Mouse (Mus musculus): ENCODE results near the gene Bcl9. TPM values are rescaled to one million over a fixed set of nuclear protein-coding genes. Genes with fewer than 3 reads are reported as not detected.
A peak's percentile ranks its signal among the peaks of the same experiment; 100 is the strongest.

Bcl9 gene
- total RNA-seq, 2 experiments from 2014 or later, result 58.7 to 60.7 TPM

DNA sequence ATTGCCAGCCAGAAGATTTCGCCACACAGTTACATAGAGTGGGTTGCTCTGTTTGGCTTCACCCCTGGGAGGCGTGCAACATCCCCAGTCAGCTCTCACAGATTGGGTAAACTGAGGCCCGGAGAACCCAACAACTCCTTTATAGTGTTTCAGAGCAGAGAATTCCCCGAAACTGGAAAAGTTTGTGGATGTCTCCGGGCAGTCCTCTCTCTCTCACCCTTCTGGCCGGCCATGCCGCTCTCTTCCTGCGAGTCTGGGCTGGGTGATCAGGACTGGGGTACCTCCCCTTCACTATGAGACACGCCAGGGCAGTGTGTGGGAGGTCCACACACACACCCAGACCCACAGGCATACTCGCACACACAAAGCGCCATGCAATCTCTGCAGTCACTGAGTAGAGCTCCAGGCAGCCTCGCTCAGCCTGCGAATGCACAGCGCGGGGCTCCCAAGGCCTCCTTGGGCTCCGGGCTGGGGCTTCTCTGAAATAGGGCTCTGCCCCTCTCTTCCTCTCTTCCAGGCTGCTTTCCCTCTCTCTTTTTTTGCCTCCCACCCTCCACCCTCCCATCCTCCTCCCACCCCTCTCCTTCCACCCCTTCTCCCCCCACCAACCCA, 670 bp downstream of the Bcl9 start:
- peak in 1 of 2 experiments; percentile 58 for DNase-seq (ENCODE audit: low spot score in 2 of 2)

DNA sequence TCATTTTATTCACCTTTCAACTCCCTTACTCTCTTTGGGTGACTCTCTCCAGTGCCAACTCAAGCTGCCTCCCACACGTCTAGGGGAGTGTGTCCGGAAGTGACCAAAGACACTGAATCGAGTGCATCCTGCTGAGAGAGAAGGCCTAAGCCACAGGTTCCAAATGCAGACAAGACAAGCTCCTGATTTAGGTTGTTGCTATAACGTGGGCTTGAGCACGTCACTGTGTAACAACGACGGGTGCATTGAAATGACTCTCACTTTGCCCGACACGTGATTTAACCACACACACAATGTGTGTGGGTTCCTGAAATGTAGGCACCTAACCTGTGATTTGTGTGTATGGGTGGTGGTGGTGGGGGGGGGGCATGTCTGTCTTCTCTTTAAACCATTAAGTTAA, 3.4 kb downstream of the Bcl9 start:
- DNase-seq (ENCODE audit: low spot score in 2 of 2), result no peak

DNA sequence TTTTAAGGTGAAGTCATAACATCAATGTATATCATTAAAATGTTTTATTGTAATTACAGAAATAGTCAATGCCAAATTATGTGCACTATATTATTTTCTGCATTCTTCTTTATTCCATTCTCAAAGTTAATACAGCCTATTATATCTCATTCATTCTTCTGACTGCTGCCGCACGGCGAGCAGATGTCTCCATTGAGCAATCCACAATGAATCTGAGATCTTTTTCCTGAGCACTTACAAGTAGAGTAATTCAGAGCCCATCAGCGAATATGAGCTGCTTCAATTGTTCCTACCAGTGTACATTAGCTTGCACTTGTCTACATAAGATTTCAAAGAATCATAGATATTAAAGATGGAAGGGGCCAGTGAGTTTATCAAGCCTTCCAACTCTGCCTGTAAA, 12.8 kb downstream of the Bcl9 start:
- DNase-seq (ENCODE audit: low spot score in 2 of 2), result peak in 1 of 2 experiments; percentile 36

DNA sequence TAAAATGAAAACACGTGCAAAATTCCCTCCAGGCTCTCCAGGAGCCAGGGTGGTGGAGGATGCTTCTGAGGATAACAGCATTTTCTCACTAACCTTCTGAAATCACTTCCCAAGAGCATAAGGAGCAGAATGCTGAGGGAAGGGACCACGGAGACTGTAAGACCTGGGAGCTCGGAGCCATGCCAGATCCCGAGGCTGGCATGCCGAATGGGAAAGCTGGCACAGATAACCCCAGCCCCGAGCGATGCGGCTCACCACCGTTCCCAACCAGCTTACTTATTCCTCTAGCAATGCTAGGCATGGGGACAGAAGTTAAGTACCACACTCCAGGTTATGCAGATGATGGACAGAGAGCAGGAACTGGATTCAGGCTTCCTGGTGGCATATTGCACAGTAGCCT, 13.7 kb downstream of the Bcl9 start:
- no peak for DNase-seq (ENCODE audit: low spot score in 2 of 2)

DNA sequence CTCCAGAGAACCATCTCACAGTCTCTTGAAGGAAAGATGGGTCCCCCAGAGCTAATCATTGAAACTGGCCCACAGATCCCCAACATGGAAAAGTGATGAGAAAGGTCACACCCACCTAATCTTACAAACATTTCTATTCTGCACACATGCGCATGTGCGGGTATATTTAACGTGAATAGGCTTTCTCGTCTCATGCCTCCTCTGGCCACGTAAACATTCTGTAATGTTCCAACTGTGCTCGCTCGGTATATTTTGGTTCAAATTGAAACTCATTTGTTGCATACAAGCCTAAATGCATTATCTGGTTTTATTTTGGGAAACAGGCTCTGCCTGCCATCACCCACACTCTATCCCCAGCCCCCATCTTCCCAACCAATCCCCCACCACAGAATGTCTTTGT, 16.3 kb downstream of the Bcl9 start:
- DNase-seq (ENCODE audit: low spot score in 2 of 2), result no peak

- DNase-seq (ENCODE audit: low spot score in 2 of 2), result no peak
These were observed 22.0 kb downstream of the Bcl9 start for GRCm38 (mm10) chr3:97275708-97276107.

DNA sequence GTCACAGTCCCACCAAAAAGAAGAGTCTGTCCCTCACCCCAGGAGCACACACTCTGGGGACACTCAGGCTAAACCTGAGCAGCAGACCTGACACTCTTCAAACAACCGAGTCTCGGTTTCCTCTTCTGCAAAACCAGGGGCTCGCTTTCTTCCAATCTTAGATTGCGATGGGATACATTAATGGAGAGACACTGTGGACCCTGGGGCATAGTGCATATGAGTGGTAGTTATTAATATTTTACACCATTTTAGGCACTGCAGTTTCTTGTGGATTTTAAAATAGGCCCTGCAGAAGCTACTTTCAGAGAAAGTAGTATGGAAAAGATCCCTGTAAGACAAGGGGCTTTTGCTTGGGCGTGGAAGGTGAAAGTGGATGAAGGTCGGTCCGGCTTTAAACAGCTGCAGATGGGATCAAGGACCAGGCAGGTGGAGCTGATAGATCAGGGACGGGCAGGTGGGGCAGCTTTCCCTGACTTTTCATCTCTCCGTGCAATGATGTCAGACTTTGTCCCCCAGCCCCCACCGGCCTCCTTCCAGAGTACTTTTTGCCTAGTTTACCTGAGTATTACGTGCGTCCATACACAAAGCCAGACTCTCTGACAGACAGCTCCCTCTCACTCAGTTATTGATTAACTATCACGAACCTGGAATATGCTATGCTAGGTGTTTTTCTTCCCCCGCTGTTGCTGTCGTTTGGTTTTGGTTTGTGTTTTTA, 23.0 kb downstream of the Bcl9 start:
- DNase-seq (ENCODE audit: low spot score in 2 of 2), result no peak

- no peak for DNase-seq (ENCODE audit: low spot score in 2 of 2)
These were observed 23.8 kb downstream of the Bcl9 start for GRCm38 (mm10) chr3:97273876-97274275.

GRCm38 (mm10) chr3:97265667-97266415, 31.9 kb downstream of the Bcl9 start:
- no peak for DNase-seq (ENCODE audit: low spot score in 2 of 2)

DNA sequence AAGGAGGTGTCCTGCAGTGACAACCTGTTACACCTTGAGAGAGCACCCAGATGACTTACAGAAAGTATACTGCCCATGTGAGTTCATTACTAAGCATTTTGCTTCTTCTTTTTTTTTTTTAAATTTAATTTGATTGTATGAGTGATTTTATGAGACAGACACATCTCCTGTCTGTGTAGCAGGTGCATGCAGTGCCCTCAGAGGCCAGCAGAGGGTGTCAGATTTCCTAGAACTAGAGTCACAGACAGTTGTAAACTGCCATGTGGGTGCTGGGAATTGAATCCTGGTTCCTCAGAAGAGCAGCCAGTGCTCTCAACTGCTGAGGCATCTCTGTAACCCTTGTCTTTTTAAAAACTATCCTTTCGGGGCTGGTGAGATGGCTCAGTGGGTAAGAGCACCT, 35.5 kb downstream of the Bcl9 start:
- DNase-seq (ENCODE audit: low spot score in 2 of 2), result no peak

DNA sequence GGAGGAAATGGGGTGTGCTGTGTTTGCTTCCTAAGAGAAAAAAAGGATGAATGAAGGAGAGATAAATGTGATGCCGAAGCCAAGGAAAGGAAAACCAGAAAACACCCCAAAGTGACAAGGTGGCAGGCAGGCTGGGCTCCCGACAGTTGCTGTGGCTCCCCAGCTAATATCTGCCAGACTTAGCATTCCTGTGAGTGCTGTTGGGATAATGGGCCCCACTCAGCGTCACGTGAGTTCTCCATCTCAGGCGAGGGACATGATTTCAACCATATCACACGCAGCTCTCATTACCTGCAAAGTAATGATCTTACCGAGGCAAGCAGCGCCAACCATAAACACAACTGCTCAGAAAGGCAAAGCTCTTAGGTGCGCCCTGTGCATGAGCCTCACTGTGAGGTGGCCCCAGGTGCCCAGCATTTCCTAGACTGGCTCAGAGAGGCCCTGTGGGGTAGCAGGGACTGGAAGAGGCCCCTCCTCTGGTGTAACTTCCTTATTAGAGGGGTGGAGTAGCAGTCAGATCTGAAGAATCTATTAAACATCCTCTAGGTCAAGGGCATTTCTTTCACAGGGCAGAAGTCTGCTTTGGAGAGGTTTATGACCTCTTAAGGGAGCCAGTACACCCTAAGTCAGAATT, 41.9 kb downstream of the Bcl9 start:
- DNase-seq (ENCODE audit: low spot score in 2 of 2), result no peak

DNA sequence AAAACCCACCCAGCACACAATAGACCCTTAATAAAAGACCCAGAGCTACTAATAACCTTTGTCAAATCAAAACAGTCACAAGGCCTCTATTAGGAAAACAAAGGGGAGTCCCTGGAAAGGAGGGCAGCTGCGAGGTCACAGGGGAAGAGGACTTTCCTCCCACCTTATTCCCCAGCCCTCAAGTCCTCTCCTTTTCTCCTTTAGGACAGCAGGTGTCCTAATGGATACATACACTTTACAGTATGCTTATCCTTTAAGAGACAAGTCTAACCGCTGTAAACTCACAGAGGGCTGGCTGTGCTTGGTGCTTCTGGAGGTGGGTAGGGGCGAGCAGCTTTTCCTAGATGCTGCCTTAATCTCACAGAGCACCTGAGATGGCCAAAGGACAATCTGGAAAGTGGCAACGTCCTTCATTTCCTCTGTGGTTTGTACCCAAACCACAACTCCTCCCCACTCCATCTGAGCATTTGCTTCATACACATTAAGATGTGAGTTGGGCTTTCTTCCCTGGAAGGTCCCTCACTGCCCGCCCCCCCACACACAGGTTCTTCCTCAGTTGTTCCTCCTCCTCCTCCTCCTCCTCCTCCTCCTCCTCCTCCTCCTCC, 42.8 kb downstream of the Bcl9 start:
- no peak for DNase-seq (ENCODE audit: low spot score in 2 of 2)

DNA sequence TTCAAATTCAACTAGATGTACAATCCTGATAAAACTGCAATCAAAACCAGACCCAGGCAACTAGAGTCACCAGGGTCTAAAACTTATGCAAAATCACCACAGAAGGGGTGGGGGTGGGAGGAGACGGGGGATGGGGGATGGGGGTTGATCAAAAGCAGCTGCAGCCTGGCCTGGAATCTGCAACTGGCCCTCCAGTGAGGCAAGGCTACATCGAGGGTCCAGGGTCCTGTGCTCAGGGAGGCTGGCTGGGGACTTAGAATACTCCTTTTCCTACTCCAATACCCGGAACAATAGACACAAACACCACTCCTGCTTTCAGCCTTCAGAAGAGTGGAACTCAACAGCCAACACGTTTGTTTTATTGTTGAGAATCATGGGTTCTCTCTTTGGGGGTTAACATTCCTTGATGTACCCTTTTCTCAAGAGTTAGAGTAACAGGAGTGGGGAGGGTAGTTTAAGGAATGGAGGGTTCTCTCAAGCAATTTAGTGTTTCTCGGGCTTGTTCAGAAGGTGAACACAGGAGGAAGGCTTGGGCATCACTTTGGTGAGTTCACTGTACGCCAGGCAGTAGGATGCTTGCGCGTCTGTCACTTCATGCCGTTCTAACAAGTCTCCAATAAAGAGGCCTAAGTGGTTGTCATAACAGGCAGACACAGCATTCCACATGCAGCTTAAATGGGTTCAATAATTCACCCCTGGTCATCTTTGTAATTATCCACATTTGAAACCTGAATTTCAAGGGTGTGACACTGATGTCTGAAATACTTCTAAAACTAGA, 43.7 kb downstream of the Bcl9 start:
- no peak for DNase-seq (ENCODE audit: low spot score in 2 of 2)

DNA sequence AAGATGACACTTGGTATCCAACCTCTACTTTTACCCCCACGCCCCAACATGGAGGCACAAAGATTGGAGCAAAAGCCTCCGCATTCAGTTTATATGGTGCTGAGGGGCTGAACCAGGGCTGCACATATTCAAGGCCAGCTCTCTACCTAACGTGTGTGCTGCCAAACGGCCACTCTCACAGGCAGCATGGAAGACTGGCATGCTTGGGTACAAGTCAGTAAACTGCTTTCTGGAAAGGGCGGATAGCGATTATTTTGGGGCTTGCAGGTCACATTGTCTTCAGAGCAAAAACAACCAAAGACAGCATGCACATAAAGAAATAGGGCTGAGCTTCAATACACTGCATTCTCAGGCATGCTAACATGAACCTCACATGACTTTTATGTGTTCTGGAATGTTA, 44.8 kb downstream of the Bcl9 start:
- DNase-seq (ENCODE audit: low spot score in 2 of 2), result no peak

- DNase-seq (ENCODE audit: low spot score in 2 of 2), result no peak
These were observed 55.0 kb downstream of the Bcl9 start for GRCm38 (mm10) chr3:97242629-97243167.

DNA sequence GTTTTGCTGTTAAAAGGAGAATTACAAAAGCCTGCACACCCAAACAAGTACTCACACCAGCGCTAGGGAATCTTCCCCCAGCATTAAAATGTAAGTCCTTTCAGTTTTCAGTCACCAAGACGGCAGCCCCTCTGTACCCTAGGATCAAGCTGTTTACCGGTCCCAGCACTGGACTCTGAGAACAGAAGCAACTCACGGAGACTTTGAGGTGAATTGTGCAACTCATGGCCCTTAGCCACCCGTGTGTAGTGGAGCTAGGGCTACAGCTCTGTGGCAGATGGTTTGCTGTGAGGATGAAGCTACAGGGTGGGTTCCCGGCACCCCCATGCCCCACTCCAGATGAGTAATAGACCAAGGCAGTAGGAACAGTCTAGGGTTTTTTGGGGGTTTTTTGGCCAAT, 55.9 kb downstream of the Bcl9 start:
- no peak for DNase-seq (ENCODE audit: low spot score in 2 of 2)

DNA sequence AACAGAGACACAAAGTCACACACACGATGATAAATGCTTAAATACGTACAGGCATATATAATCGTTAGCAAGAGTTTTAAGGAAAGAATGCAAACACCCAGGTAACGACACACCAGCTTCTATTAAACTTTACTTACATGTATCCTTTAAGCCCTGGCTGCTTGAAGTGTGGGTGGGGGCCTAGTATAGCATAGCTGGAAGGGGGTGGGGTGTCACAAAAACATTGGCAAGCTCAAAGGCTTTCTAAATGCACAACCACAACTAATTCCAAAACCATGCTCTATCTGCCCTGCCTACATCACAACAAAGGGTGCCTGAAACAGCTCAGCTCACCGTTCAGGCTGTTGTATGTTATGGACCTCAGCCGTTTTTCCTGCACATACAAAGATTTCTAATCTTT, 57.9 kb downstream of the Bcl9 start:
- no peak for DNase-seq (ENCODE audit: low spot score in 2 of 2)

DNA sequence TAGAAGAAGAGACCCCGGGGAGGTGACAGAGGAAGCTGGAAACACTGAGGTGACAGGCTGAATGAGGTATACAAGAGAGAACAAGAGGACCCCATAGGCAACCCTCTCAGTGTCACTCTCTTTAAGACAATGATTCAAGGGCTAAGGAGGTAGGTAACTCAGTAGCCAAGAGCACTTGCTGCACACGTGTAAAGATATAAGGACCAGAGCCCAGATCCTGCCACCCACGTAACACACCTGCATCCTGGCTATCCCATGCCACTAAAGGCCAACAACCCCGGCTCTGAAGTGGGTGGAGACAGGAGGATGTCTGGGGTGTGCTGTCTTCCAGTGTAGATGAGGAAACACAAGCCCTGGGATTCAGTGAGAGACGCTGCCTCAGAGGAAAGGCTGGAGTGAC, 58.4 kb downstream of the Bcl9 start:
- DNase-seq (ENCODE audit: low spot score in 2 of 2), result no peak

DNA sequence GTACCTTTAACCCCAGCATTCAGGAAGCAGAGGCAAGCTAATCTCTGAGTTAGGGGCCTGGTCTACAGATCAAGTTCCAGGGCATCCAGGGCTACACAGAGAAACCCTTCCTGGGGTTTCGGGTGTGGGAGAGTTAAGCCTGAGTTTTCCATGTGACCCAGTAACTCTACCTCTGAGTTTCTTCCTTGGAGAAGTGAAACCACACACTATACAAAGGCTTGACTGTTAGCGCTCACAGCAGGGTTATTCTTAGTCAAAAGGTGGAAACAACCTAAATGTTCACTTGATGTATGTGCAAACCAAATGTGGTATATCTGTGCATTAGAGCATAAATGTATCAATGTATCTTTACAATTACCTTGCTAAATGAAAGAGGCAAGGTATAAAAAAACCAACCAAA, 59.2 kb downstream of the Bcl9 start:
- DNase-seq (ENCODE audit: low spot score in 2 of 2), result no peak

DNA sequence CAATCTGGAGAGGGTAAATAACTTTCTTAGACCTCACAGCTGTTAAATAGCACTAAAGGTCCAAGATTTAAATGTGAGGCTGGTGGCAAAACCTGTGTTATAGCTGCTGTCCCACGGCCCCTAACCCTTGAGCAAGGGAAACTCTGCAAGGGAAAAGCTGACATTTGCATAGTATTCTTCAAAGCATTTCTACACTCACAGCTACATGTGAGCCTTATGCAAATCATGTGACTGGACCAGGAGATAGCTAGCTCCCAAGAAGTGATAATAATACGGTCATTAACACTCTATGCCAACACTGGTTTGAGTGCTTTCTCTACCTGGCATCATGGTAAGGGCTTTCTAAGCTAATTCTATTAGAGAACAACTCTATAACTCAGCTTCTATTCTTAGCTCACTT, 60.3 kb downstream of the Bcl9 start:
- no peak for DNase-seq (ENCODE audit: low spot score in 2 of 2)

DNA sequence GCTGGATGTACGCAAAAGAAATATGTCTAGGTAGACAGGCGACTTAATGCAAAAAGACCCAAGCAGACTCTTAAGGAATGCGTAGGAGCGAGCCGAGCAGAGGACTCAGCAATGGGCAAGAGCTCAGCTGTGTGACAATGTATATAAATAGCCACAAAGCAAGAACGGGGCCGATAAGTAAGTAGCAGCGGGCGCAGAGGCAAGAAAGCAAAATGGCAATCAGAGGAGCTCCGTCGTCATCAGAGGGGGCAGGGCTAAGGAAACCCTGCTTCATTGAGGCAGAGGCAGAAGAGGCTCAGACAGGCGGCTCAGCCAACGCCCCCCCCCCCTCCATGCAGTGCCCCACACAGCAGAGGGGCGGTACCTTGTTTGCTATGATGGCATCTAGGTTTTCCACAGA, 62.9 kb downstream of the Bcl9 start:
- DNase-seq (ENCODE audit: low spot score in 2 of 2), result peak in 1 of 2 experiments; percentile 36
